Mouse (Mus musculus) adrenal gland, adult 18-20 months (tissue): Measurements from ENCODE around the gene Lman2l. TPM values are rescaled to one million over a fixed set of nuclear protein-coding genes. Genes with fewer than 3 reads are reported as not detected.
A peak's percentile ranks its signal among the peaks of the same experiment; 100 is the strongest.

Experiments
- DNase-seq, 2 experiments: peaks; one replicate each; pipeline ENCODE4 v3.0.0; 2021 to 2022; ENCODE audit warnings: low spot score in 2 of 2
- long read RNA-seq, 2 experiments: library from polyadenylated mRNA; stranded (forward); transcript quantifications; one replicate each; pipeline ENCODE4 v2.0.0; 2021
- total RNA-seq, 2 experiments: library from RNA; stranded (reverse); gene quantifications; 1 replicate in 1 of 2; 2 replicates in 1 of 2; pipeline ENCODE4 v1.2.3; 2021

The Lman2l gene
- 10 to 100 TPM; 48.6 to 62.1 TPM for total RNA-seq
- long read RNA-seq, experiment 1, transcript Lman2l-204 (8 exons, 3,378 nt) = major isoform, 78 of 86 reads
- long read RNA-seq, experiment 1, partial matches to known transcripts = 1 of 86 reads
- long read RNA-seq, experiment 1, other reads (novel, unspliced or antisense) = 5 of 86 reads
- long read RNA-seq, experiment 2, transcript Lman2l-204 (8 exons, 3,378 nt) = major isoform, 116 of 153 reads
- long read RNA-seq, experiment 2, partial matches to known transcripts = 6 of 153 reads
- long read RNA-seq, experiment 2, other reads (novel, unspliced or antisense) = 25 of 153 reads

- DNase-seq = peak; percentile 89 to 91
Observed at GRCm38 (mm10) chr1:36444471-36445464, at the start of gene Lman2l. Gene Lman2l, minus strand, starts transcription at chr1:36445271.

DNA sequence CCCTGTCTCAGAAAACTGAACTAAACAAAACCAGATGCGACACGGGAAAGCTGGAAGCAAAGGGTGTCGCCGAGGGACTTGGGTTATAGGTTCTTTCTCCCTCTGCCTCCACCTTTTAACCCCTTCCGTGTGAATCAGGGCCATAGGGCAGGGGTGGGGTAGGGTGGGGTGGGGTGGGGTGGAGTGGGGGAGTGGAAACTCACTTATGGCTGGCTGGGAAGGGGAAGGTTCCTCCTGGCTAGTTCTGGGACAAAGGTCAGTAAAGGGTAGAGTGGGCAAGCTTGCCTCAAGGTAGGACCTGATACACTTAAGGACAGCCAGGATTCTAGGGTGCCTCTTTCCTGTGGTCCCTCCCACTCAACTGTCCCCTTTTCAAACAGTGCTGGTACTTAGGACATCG, 48.2 kb upstream of the Lman2l start:
- DNase-seq = no peak

- no peak for DNase-seq
Observed at GRCm38 (mm10) chr1:36492416-36493139, 47.5 kb upstream of the Lman2l start.

- no peak for DNase-seq
Observed at GRCm38 (mm10) chr1:36489661-36490060, 44.6 kb upstream of the Lman2l start.

DNA sequence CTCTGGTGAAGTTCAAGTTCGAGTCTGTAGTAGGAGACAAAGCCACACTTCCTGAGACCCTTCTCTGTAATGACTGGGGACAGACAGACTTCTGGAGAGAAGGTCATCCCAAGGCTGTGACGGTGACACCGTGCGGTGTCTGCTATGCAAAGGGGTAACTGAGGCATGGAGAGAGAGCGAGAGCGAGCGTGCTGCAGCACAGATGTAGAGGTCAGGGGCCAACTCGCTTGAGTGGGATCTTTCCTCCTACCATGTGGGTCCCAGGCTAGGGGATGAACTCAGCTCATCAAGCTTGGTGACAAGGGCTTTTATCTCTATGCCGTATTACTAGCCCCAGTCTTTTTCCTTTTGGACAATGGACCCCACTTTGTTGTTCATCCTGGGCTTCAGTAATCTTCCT, 42.0 kb upstream of the Lman2l start:
- no peak for DNase-seq

DNA sequence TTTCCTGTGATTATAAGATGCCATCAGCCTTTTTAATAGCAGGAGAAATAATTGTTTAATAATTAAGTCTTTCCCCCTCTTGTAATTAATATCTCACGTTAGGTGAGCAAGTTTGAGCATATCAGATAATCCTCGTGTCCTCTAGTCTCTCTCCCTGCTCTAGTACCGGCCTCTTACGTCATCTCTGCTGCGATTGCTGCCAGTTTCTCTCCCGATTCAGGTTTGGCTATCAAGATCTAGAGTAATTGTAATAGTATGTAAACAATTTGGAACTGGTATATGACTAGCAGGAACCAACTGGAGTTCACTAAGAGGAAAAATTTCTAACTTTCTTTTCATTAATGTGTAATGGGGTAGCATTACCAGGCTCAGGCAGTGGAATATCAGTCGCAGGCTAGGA, 40.0 kb upstream of the Lman2l start:
- DNase-seq = no peak

DNA sequence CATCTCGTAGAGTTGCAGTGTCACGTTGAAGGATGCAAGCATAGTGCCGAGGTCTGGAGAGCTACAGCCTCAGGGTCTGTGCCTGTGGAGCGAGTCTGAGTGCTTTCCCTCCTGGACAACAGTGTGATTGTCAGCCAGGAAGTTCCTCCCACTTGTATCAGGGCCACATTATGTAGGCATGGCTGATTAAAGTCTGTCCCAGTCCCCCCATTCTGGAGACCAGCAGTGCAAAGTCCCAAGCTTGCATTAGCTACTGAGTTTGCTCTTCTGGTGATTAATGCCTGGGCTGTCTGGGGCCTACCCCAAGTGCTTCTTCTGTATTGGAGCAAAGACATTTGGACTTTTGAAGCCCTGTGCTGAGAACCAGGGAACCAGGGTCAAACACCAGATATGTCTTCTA, 38.8 kb upstream of the Lman2l start:
- no peak for DNase-seq

- DNase-seq = no peak
Observed at GRCm38 (mm10) chr1:36479903-36480899, 35.1 kb upstream of the Lman2l start.

DNA sequence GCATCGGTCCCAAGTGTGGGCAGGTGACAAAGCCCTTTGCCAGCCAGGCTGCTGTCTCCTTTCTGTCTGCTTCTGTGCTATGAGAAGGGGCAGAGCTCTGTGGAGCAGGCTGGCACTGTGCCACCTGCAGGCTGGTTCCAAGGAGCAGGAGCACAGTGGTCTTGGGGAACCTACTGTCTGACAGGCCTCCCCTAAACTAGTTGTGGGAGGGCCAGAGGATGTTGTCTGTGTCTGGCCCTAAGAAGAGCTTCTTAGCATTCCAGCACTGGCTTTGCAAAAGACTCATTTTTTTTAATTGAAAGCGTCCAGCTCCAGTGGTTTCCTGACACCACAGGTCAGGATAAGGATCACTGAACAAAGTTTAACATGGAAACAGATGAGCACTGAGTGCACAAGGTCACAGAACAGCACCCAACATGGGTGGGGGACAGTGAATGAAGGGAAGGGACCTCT, 33.3 kb upstream of the Lman2l start:
- DNase-seq = no peak

DNA sequence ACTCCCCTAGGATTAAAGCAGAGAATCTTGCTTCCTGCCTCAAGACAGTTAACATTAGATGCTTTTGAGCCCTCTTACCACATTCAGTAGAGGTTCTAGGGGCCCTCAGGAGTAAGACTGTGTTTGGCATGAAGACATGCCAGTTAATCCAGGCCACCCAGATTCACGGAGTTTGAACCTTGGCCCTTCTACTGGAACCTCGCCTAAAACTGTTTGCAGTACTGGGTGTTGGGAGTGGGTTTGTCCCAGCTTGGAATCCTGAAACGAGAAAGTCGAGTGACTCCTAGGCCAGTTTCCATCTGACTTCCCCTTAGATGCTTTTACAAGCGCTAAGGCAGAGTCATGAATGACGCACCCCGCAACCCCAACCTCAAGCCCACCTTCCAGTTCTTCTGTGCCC, 31.4 kb upstream of the Lman2l start:
- no peak for DNase-seq

DNA sequence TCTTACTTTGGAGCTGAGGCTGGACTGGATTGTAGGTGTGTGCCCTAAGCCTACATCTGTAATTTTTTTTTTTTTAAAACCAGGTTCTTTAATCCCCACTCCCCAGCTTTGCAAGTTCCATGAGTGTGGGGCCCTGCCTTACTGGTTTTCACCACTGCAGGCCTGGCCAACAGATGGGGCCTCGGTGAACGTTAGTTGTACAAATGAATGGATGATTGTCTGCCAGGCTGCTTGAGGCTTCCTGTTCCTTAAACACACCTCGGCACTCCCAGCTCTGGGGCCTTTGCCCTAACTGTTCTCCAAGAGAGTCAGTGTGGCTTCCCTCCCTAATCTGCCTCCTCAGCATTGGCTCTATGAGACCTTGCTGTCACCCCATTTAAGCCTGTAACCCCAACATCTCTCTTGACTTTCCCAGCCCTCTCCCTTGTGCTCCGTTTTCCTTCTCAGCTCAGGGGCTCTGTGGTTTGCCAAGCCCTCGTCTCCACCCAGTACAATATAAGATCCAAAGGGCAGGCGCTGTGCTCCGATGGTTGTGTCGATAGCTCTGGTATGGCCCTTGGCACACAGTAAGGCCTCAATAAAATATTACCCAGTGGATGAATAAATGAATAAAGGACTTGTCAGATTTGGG, 30.5 kb upstream of the Lman2l start:
- DNase-seq = no peak

DNA sequence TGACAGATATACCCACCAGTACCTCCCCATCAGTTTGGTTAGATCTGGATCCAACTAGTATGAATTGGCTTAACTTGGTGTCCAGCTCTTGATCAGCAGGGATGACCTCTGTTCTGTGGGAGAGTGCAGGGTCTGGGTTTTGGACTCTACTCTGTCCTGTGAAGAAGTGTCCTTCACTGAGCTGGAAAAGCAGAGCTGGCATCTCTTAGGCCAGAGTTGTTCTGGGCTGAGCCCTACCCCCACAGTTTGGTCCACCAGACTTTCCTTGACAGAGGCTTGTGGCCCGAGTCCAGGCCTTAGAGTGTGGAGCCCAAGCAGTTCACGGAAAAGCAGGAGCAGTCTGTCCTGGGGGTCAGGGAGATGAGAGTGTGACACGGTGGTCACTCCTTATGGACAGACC, 29.6 kb upstream of the Lman2l start:
- DNase-seq = no peak

DNA sequence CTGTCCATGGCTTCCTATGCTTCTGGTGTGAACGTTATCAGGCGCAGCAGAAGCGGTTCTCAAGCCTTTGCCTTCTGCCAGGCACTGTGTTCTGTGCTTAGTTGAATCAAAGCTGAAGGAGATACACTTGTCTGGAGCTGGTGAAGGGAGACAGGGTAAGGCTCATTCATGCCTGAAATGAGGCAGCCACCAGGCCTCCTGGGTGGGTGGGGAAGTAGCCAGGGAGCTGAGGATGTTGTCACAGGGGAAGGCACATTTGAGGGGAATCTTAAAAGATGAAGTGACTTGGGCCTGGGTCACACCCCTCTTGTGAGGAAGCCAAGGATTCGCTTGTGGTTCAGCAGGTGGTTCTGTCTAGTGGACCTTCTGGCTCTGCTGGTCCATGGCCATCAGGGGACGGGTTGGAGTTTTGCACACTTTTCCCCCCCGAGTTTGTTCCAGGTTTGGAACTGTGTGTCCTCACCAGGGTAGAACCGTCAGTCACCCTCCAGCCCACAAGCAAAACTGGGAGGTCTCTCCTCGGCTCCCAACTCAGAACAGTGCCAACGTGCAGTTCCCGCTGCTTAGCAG, 28.2 kb upstream of the Lman2l start:
- no peak for DNase-seq

- DNase-seq = no peak
Observed at GRCm38 (mm10) chr1:36472106-36472440, 27.0 kb upstream of the Lman2l start.

DNA sequence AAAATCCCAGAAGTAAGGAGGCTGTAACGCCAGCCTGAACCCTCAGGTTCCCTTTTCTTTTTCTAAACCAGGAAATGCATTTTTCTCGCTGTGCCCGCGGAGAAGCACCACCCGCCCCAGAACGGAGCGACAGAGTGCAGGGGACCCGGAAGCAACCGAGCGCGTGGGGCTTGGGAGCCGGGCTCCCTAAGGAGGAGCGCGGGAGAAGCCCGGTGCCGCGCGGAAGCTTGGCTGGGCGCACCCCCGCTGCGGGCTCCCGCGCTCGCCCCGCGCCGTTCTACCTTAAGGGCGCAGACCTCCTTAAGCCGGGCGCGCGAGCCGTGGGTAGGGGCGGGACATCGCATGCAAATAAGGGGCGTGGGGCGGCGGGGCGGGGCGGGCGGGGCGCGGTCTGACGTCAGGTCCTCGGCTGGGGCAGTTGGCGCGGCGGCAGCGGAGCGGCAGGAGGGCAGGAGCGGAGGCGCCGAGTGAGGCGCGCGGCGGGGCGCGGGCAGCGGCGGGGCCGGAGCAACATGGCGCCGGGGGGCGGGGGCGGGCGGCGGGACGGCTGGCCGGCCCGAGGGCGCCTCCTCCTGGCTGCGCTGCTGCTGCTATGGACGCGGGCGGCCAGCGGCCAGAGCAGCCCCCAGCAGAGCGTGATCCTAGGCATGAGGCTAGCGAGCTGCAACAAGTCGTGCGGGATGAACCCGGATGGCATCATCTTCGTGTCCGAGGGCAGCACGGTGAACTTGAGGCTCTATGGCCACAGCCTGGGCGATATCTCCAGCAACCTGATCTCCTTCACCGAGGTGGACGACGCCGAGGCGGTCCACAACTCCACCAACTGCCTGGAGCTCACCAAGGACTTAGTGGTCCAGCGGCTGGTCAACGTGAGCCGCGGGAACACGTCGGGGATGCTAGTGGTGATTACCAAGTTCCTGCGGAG, 26.4 kb upstream of the Lman2l start, which contains the start of gene Cnnm4:
Gene Cnnm4, plus strand, starts transcription at position 440 of the 925 bp plus-strand sequence.
- DNase-seq = peak; percentile 79 to 84

DNA sequence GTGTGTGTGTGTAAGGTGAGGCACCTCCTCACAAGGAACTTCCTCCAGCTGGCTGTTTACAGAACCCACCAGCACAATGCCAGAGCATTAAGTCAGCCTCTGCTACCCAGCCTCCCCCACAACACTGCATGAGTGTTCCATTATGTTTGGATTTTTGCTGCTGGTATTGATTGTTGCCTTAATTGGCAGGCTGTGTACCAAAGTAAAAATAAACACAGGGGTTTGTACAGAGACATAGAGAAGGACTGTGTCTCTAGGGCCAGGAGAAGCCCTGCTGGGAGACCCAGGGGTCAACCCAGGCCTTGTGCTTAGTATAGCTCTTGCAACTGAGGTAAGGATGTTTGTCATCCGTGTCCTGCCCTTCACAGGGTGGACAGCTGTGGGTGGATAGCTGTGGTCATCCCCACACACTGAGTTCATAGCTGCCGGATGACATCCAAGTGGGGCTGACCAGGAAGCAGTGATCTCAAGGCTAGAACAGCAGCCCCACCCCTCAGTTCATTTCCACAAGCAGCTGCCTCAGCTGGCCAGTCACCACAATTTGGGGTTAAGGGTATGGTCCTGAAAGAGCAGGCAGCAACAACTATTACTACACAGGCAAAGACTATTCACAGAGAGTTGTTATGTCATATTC, 24.9 kb upstream of the Lman2l start:
- no peak for DNase-seq

- DNase-seq = no peak
Observed at GRCm38 (mm10) chr1:36467446-36467845, 22.4 kb upstream of the Lman2l start.

GRCm38 (mm10) chr1:36465641-36466160, 20.6 kb upstream of the Lman2l start:
- no peak for DNase-seq
